Mouse (Mus musculus) testis, adult 2 months (tissue): ENCODE results near the gene Ccdc194. TPM values are rescaled to one million over a fixed set of nuclear protein-coding genes. Genes with fewer than 3 reads are reported as not detected.

Source experiments
- H3K27ac ChIP-seq: fragments of 200-500 bp; 2 replicates; pipeline ENCODE4 v1.5.1; 2012; ENCODE audit warnings: low read depth, low read length; ENCODE audit not compliant: control insufficient read depth, insufficient read depth
- H3K27me3 ChIP-seq: fragments of 200-500 bp; 2 replicates; pipeline ENCODE4 v1.6.1; 2012; ENCODE audit warnings: mild to moderate bottlenecking, low read length, moderate library complexity; ENCODE audit not compliant: control insufficient read depth, insufficient read depth
- H3K36me3 ChIP-seq: fragments of 200-500 bp; 2 replicates; pipeline ENCODE4 v1.6.1; 2012; ENCODE audit warnings: mild to moderate bottlenecking, low read length; ENCODE audit not compliant: control insufficient read depth, insufficient read depth
- H3K4me1 ChIP-seq: fragments of 200-500 bp; 2 replicates; pipeline ENCODE4 v1.6.1; 2012; ENCODE audit warnings: low read length; ENCODE audit not compliant: control insufficient read depth, insufficient read depth
- H3K4me3 ChIP-seq: fragments of 200-500 bp; 2 replicates; pipeline ENCODE4 v1.5.1; 2012; ENCODE audit warnings: low read depth, mild to moderate bottlenecking, low read length, moderate library complexity, mixed read lengths; ENCODE audit not compliant: control insufficient read depth
- CTCF ChIP-seq: fragments of 200-500 bp; IDR thresholded peaks from 2 replicates; pipeline ENCODE4 v1.5.1; 2012; ENCODE audit warnings: low read depth, mild to moderate bottlenecking, inconsistent platforms, low read length, moderate library complexity; ENCODE audit not compliant: control insufficient read depth, insufficient read depth, insufficient replicate concordance
- POLR2A ChIP-seq: fragments of 200-500 bp; IDR thresholded peaks from 2 replicates; pipeline ENCODE4 v1.6.1; 2012; ENCODE audit warnings: low read depth, mild to moderate bottlenecking, inconsistent platforms, low read length, moderate library complexity; ENCODE audit not compliant: control insufficient read depth
- polyA plus RNA-seq: library from polyadenylated mRNA; depleted of rRNA; stranded (reverse); fragments of >200 nt; gene quantifications from 2 replicates; pipeline ENCODE4 v1.2.3, GENCODE M21; 2012; rRNA removed

Ccdc194 gene
- polyA plus RNA-seq, 1 experiment, result 0.05 TPM

- TF ChIP-seq CTCF (no peak), POLR2A (no peak)
- Histone ChIP-seq H3K27ac (no peak overlapping the region), H3K4me1 (peaks cover 24% of the 10 kb centered on the region), H3K27me3 (no peaks in the 10 kb centered on the region), H3K36me3 (no peaks in the 10 kb centered on the region), H3K4me3 (no peak overlapping the region)
Measured at GRCm38 (mm10) chr8:71474344-71474743, 51.2 kb downstream of the Ccdc194 start.

GRCm38 (mm10) chr8:71472601-71473386 is 52.7 kb downstream of the Ccdc194 start:
- Histone ChIP-seq H3K36me3 (no peaks in the 10 kb centered on the region), H3K4me3 (no peak overlapping the region), H3K27me3 (no peaks in the 10 kb centered on the region), H3K4me1 (peaks cover 24% of the 10 kb centered on the region), H3K27ac (no peak overlapping the region)
- TF ChIP-seq POLR2A (no peak), CTCF (peak; percentile 8; the same call in 1 of the 2 replicates)

- Histone ChIP-seq H3K27me3 (no peaks in the 10 kb centered on the region), H3K4me1 (peaks cover 15% of the 10 kb centered on the region), H3K27ac (no peak overlapping the region), H3K4me3 (no peak overlapping the region), H3K36me3 (no peaks in the 10 kb centered on the region)
- TF ChIP-seq POLR2A (no peak), CTCF (no peak)
Measured at GRCm38 (mm10) chr8:71471861-71472260, 53.6 kb downstream of the Ccdc194 start.

GRCm38 (mm10) chr8:71470913-71471255 is 54.6 kb downstream of the Ccdc194 start:
- Histone ChIP-seq H3K27me3 (no peaks in the 10 kb centered on the region), H3K36me3 (no peaks in the 10 kb centered on the region), H3K27ac (no peak overlapping the region; the same call in 1 of the 2 replicates), H3K4me1 (peaks cover 9% of the 10 kb centered on the region), H3K4me3 (peak overlapping the region; percentile 88)
- TF ChIP-seq CTCF (no peak), POLR2A (no peak)

GRCm38 (mm10) chr8:71470146-71470912 is 55.2 kb downstream of the Ccdc194 start:
- H3K36me3 ChIP-seq, result no peaks in the 10 kb centered on the region
- peak overlapping the region; percentile 84 for H3K27ac ChIP-seq
- TF ChIP-seq CTCF (no peak), POLR2A (peak; percentile 54; the same call in 1 of the 2 replicates)
- H3K4me1 ChIP-seq, result peaks cover 7% of the 10 kb centered on the region
- peak overlapping the region; percentile 88 for H3K4me3 ChIP-seq
- no peaks in the 10 kb centered on the region for H3K27me3 ChIP-seq

Other genes starting within 250 kb of the Ccdc194 start
- 158 and 169 TPM in 2 replicates for gene Use1, start 158.9 kb downstream of the Ccdc194 start, polyA plus RNA-seq
- 36.5 and 45.0 TPM in 2 replicates for gene Ocel1, start 154.4 kb downstream of the Ccdc194 start, polyA plus RNA-seq
- gene Nr2f6, start 143.8 kb downstream of the Ccdc194 start, polyA plus RNA-seq, result 10.2 and 10.8 TPM in 2 replicates
- 1.3 and 1.8 TPM in 2 replicates for gene Ushbp1, start 129.9 kb downstream of the Ccdc194 start, polyA plus RNA-seq
- 70.6 and 76.6 TPM in 2 replicates for gene Babam1, start 128.8 kb downstream of the Ccdc194 start, polyA plus RNA-seq
- gene Ankle1, start 119.7 kb downstream of the Ccdc194 start, polyA plus RNA-seq, result 1.9 and 2.3 TPM in 2 replicates
- gene Abhd8, start 62.1 kb downstream of the Ccdc194 start, polyA plus RNA-seq, result 231 and 283 TPM in 2 replicates
- 14.2 and 19.5 TPM in 2 replicates for gene Mrpl34, start 60.8 kb downstream of the Ccdc194 start, polyA plus RNA-seq
- 136 and 152 TPM in 2 replicates for gene Dda1, start 56.5 kb downstream of the Ccdc194 start, polyA plus RNA-seq
- gene Ano8, start 39.7 kb downstream of the Ccdc194 start, polyA plus RNA-seq, result 0.99 and 1.2 TPM in 2 replicates
- gene Gtpbp3, start 37.6 kb downstream of the Ccdc194 start, polyA plus RNA-seq, result 6.1 and 6.3 TPM in 2 replicates
- 0.95 and 2.4 TPM in 2 replicates for gene Plvap, start 14.0 kb downstream of the Ccdc194 start, polyA plus RNA-seq
- gene Bst2, start 11.7 kb upstream of the Ccdc194 start, polyA plus RNA-seq, result 16.0 and 19.8 TPM in 2 replicates
- 55.1 and 61.7 TPM in 2 replicates for gene Mvb12a, start 17.2 kb upstream of the Ccdc194 start, polyA plus RNA-seq
- 0.86 and 0.88 TPM in 2 replicates for gene Tmem221, start 33.2 kb upstream of the Ccdc194 start, polyA plus RNA-seq
- 0.29 and 0.47 TPM in 2 replicates for gene Nxnl1, start 40.9 kb upstream of the Ccdc194 start, polyA plus RNA-seq
- 72.5 and 82.1 TPM in 2 replicates for gene Slc27a1, start 43.2 kb upstream of the Ccdc194 start, polyA plus RNA-seq
- 88.4 and 93.6 TPM in 2 replicates for gene Pgls, start 66.5 kb upstream of the Ccdc194 start, polyA plus RNA-seq
- 2.2 and 3.9 TPM in 2 replicates for gene Fam129c, start 71.9 kb upstream of the Ccdc194 start, polyA plus RNA-seq
- gene Colgalt1, start 85.3 kb upstream of the Ccdc194 start, polyA plus RNA-seq, result 31.0 and 37.4 TPM in 2 replicates
- gene Unc13a, start 146.0 kb upstream of the Ccdc194 start, polyA plus RNA-seq, result 0.28 and 0.33 TPM in 2 replicates
- gene Jak3, start 150.6 kb upstream of the Ccdc194 start, polyA plus RNA-seq, result 6.6 and 8.4 TPM in 2 replicates
- 4,712 and 6,097 TPM in 2 replicates for gene Insl3, start 163.5 kb upstream of the Ccdc194 start, polyA plus RNA-seq
- 0.17 and 0.23 TPM in 2 replicates for gene B3gnt3, start 176.1 kb upstream of the Ccdc194 start, polyA plus RNA-seq
- gene Fcho1, start 200.0 kb upstream of the Ccdc194 start, polyA plus RNA-seq, result 2.2 and 2.9 TPM in 2 replicates